Mouse (Mus musculus) embryo, embryonic 9.5 days (tissue): ENCODE measurements at regions not wholly inside any gene's neighbourhood (a gene's known extent, or its start where the extent isn't known, plus 50 kb on each side); places are given as distances from the start of the nearest gene placed in this dataset.

ENCODE experiments used
- DNase-seq: peaks from one replicate; pipeline ENCODE4 v3.0.0-alpha.2; 2017; ENCODE audit errors: extremely low spot score

DNA sequence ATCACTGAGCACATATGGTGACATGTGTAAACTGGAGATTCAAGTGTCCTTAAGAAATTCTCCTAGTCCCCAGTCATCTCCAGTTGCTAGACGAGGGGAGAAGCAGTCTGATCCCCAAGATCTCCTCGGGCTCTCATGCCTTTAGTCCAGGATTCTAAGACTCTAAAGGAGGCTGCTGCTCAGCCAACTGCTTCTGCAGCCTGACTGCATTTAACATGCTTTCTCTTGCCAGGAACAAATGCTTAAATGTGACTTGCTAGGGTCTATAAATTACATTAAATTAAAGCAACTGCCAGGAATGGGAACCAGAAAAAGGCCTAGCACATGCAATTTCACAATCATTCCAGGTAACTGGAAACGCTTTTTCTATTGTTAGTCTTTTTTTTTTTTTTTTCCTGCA lies 599.8 kb upstream of the Gcfc2 start:
- no peak for DNase-seq

GRCm38 (mm10) chr6:81363969-81364529 lies 559.4 kb upstream of the Gcfc2 start:
- no peak for DNase-seq

- DNase-seq, result no peak
Observed at GRCm38 (mm10) chr6:81388484-81388883, 535.0 kb upstream of the Gcfc2 start.

- no peak for DNase-seq
Observed at GRCm38 (mm10) chr6:81403122-81403521, 520.3 kb upstream of the Gcfc2 start.

DNA sequence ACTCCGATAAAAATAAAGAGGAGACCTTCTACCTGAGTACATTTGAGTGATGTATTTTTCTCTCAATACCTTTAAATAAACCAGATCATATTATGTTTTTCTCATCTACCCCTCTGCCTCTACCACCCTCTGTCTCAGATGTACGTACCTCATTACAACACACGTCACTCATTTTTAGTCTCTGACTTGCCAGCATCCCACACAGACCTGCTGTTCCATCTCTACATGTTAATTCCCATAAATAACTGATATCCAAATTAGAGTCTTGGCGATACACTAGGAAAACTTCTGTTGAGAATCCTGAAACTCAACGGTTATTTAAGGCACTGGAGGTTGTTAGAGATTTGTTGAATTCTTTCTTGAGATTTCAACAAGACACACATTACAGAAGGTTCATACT lies 509.9 kb upstream of the Gcfc2 start:
- DNase-seq, result no peak

DNA sequence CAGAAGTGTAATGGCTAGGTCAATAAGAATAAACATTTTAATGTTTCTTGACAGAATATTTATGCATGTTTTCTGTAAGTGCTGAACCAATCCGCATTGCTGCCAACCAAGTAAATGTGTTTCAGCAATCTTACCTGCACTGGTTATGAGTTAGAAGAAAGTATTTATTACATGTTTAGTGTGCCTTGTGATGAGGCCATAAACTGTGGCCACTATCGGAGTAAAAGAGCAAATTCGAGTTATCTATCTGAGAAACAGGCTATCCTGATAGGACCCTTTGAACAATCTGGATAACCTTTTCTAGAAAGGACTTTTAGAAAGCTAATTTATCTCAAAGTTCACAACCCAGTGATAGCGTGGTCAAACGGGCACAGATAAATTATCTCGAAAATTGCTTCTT lies 488.7 kb upstream of the Gcfc2 start:
- DNase-seq, result no peak

- DNase-seq, result no peak
Observed at GRCm38 (mm10) chr6:81438951-81439722, 484.3 kb upstream of the Gcfc2 start.

DNA sequence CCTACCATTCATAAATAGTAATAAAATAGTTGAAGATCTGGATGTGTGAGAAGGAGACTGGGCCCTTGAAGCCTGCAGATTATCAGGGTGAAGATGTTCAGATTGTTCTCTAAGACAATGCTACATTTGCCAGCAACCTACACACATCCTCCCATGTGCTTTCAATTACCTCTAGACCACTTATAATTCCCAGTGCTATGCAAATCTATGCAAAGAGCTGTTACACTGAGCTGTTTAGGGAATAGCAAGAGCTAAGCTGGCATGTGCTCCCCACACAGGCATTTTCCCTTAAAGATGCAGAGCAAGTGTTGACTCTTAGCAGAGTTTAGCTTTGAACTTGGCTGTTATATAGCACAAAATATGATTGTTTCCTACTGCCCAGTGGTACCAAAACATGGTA lies 482.1 kb upstream of the Gcfc2 start:
- no peak for DNase-seq

GRCm38 (mm10) chr6:81446019-81446800 lies 477.3 kb upstream of the Gcfc2 start:
- no peak for DNase-seq

- DNase-seq, result no peak
Observed at GRCm38 (mm10) chr6:81447701-81448100, 475.8 kb upstream of the Gcfc2 start.

GRCm38 (mm10) chr6:81448366-81448765 lies 475.1 kb upstream of the Gcfc2 start:
- no peak for DNase-seq

DNA sequence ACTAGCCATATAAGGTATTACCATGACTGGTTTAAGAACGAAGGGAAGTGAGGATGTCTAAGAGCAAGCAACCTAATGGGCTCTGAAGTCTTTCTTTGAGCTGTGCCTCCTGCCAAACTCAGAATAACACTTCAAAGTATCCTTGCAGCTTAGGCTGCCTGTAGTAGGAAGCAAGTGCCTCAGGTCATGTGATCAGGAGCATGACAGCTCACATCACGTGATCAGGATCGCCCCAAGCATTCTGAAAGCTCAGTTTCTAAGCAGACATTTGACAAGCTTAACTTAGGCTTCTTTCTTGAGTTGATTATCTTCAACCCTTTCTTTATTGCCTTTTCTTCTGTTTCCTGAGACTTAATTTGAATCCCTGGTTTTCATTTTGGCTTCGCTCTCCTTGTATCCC lies 462.4 kb upstream of the Gcfc2 start:
- DNase-seq, result no peak

DNA sequence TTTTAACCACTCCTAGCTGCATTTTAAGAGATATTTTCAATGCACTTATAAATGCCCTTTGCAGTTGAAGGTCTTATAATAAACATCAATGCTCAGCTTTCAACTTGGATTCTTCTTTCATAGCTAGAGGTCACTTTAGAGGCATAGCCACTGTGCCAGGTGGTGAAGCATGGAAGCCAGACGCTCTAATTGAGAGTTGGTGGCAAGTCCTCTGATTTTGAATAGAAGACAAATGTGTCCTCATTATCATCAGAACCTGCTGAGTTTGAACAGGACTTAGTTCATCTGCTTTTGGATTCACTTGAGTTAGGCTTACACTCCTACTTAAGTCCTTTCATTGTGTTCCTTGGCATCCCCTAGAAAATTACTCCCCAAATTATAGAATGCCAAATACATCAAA lies 459.0 kb upstream of the Gcfc2 start:
- no peak for DNase-seq

DNA sequence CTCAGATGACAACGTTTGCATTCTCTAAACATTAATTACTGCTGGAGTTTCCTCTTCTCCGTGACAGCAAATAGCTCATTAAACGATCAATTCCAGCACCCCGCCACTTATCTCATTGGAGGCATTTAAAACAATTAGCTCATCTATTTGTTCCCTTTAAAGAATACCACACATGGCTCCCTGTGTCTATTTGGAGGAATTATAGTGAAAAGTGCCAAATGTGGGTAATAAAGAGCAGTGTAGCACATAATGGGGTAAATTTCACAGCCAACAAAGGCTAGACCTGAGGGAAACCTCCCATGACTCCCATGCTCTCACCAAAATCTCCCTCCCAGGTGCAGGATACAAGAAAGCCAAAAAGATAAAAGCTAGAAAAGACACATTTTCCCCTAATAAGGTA lies 456.9 kb upstream of the Gcfc2 start:
- no peak for DNase-seq

- DNase-seq, result no peak
Observed at GRCm38 (mm10) chr6:81471340-81471955, 452.0 kb upstream of the Gcfc2 start.

DNA sequence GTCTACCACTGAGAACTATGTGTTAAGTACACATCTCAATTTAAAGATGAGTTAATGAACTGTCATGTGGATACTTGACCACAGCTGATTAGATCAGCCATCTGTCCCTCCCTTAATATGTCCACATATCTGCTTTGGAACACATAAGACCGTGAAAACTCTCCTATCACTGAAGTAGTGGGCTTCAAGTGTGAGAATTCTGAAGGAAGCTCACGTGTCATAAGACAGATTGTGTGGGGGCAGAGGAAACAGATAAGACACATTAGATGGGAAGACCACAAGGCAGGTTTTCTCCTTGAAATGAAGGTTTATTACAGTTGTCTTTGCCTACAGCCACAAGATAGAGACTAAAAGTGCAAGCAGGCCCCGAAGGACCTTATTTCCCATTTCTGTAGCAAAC lies 451.0 kb upstream of the Gcfc2 start:
- no peak for DNase-seq

- no peak for DNase-seq
Observed at GRCm38 (mm10) chr6:81474786-81475185, 448.7 kb upstream of the Gcfc2 start.

- DNase-seq, result no peak
Observed at GRCm38 (mm10) chr6:81487006-81487405, 436.5 kb upstream of the Gcfc2 start.

GRCm38 (mm10) chr6:81496239-81496638 lies 427.2 kb upstream of the Gcfc2 start:
- DNase-seq, result no peak

GRCm38 (mm10) chr6:81517185-81517584 lies 406.3 kb upstream of the Gcfc2 start:
- no peak for DNase-seq

GRCm38 (mm10) chr6:81562260-81562659 lies 361.2 kb upstream of the Gcfc2 start:
- DNase-seq, result no peak

- no peak for DNase-seq
Observed at GRCm38 (mm10) chr6:81563192-81563591, 360.3 kb upstream of the Gcfc2 start.

GRCm38 (mm10) chr6:81564295-81564694 lies 359.2 kb upstream of the Gcfc2 start:
- DNase-seq, result no peak
